Mouse (Mus musculus) adipose tissue, adult 10 weeks (tissue): ENCODE measurements around the gene Prop1. TPM values are rescaled to one million over a fixed set of nuclear protein-coding genes. Genes with fewer than 3 reads are reported as not detected.

Source experiments
- polyA plus RNA-seq: library from polyadenylated mRNA; stranded (reverse); fragments of 350-450 nt; fragmentation: Illumina TruSeq; extraction: RNeasy Lipid Tissue Mini Kit (QIAGEN cat#74804); gene quantifications from one replicate; pipeline ENCODE4 v1.2.3, GENCODE M21; 2014; ENCODE audit warnings: low read depth, low replicate concordance

Gene Prop1
- polyA plus RNA-seq: not detected

GRCm38 (mm10) chr11:50953665-50954064 is at the start of gene Prop1:
Gene Prop1, minus strand, starts transcription at chr11:50953765.

GRCm38 (mm10) chr11:51003296-51003695 is 49.7 kb upstream of the Prop1 start, which contains the start of gene Olfr51:
Gene Olfr51, plus strand, starts transcription at chr11:51003596.

GRCm38 (mm10) chr11:50981667-50982066 is 28.1 kb upstream of the Prop1 start, which contains the start of gene Olfr1377:
Gene Olfr1377, plus strand, starts transcription at chr11:50981967.

GRCm38 (mm10) chr11:50966230-50966629 is 12.7 kb upstream of the Prop1 start, which contains the start of gene Olfr1378:
Gene Olfr1378, plus strand, starts transcription at chr11:50966530.

GRCm38 (mm10) chr11:50943506-50943905 is 10.1 kb downstream of the Prop1 start, which contains the start of gene 4933414I15Rik:
Gene 4933414I15Rik, minus strand, starts transcription at chr11:50943765.

GRCm38 (mm10) chr11:50931451-50931866 is 22.1 kb downstream of the Prop1 start, which contains the start of gene Zfp354b:
Gene Zfp354b, minus strand, starts transcription at chr11:50931633.

GRCm38 (mm10) chr11:50915671-50916320 is 37.8 kb downstream of the Prop1 start, which contains the start of gene Zfp2:
Gene Zfp2, minus strand, starts transcription at chr11:50916165.

Other genes starting within 250 kb of the Prop1 start
- gene Zfp354c, start 126.0 kb downstream of the Prop1 start, polyA plus RNA-seq: 3.2 TPM
- gene Zfp879, start 112.2 kb downstream of the Prop1 start, polyA plus RNA-seq: 0.88 TPM
- not detected for gene Grm6, start 103.1 kb downstream of the Prop1 start, polyA plus RNA-seq
- gene Zfp454, start 66.1 kb downstream of the Prop1 start, polyA plus RNA-seq: 1.6 TPM
- gene Zfp2, start 37.6 kb downstream of the Prop1 start, polyA plus RNA-seq: 8.2 TPM
- 2.2 TPM for gene Zfp354b, start 22.1 kb downstream of the Prop1 start, polyA plus RNA-seq
- gene 4933414I15Rik, start 10.0 kb downstream of the Prop1 start, polyA plus RNA-seq: 1.5 TPM
- gene Olfr1378, start 12.8 kb upstream of the Prop1 start, polyA plus RNA-seq: not detected
- not detected for gene Olfr1377, start 28.2 kb upstream of the Prop1 start, polyA plus RNA-seq
- not detected for gene Olfr51, start 49.8 kb upstream of the Prop1 start, polyA plus RNA-seq
- gene Olfr54, start 60.5 kb upstream of the Prop1 start, polyA plus RNA-seq: not detected
- not detected for gene Olfr1375, start 94.3 kb upstream of the Prop1 start, polyA plus RNA-seq
- 3.1 TPM for gene Zfp354a, start 105.5 kb upstream of the Prop1 start, polyA plus RNA-seq